Comparison of ENCODE assay signal across 24 mouse cellular contexts in the genomic region with DNA sequence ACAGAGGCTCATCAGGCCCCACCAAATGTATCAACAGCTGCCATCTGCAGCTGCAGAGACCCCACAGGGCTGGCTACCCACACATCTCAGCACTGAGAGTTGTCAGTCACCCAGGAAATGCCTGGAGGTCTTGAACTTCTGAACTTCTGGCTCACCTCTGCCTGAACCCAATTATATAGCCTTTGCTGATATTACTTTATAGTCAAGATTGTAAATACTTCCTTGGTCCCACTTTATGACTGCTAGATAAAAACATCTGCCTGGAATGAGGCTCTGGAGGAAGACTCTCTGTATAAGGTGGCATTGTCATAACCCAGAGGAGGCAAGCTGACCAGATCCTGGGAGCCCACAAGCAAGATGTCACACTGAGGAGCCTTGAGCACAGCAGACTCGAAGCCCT. TPM values are rescaled to one million over a fixed set of nuclear protein-coding genes. Genes with fewer than 3 reads are reported as not detected.
DNase-seq lines count a peak whose midpoint lies in the region; ATAC-seq and TF ChIP-seq lines count a peak whose summit lies in the region.
"Had no signal": no experiment of that assay in that cellular context is flagged by ENCODE, and none has a peak within 500 bp of the region (broad histone marks: within the 10 kb centered on the region; RNA-seq: fewer than 3 reads in every experiment).

No protein-coding gene starts in this region.

- no peak overlapping the region for H3K9ac ChIP-seq in intestine, embryonic 14.5 days (ENCODE audit: low read length)
- no peak overlapping the region for H3K9ac ChIP-seq in intestine, embryonic 15.5 days
- H3K9ac ChIP-seq in intestine, postnatal 0 days (ENCODE audit: low read depth, low read length): no peak overlapping the region
- H3K9ac ChIP-seq: embryonic facial prominence, embryonic 12.5 days; forebrain, embryonic 12.5 days had no signal

- no peaks in the 10 kb centered on the region for H3K4me1 ChIP-seq in intestine, embryonic 14.5 days (replicated peaks; ENCODE audit: control insufficient read depth, insufficient read depth, low read length)
- peaks cover 12% of the 10 kb centered on the region for H3K4me1 ChIP-seq in intestine, embryonic 15.5 days (replicated peaks)
- peaks cover 17% of the 10 kb centered on the region for H3K4me1 ChIP-seq in intestine, postnatal 0 days (replicated peaks; ENCODE audit: control insufficient read depth, insufficient read depth, low read length)
- H3K4me1 ChIP-seq: embryonic facial prominence, embryonic 12.5 days had no signal

- WGBS in intestine, embryonic 14.5 days: 24% methylated on average over 1 of the region's 1 CpGs
- WGBS in intestine, embryonic 15.5 days: 35% methylated on average over 1 of the region's 1 CpGs
- 26% methylated on average over 1 of the region's 1 CpGs for WGBS in intestine, postnatal 0 days

- peak; percentile 50 for ATAC-seq in intestine, embryonic 14.5 days (replicated peaks; ENCODE audit: low FRiP score, low TSS enrichment, low read depth)
- ATAC-seq in intestine, embryonic 15.5 days: peak; percentile 69
- peak; percentile 68 for ATAC-seq in intestine, postnatal 0 days
- no peak for ATAC-seq in erythroid progenitor cell, adult 5-6 weeks (replicated peaks; ENCODE audit: low FRiP score, poor library complexity, severe bottlenecking)
- ATAC-seq: forebrain, embryonic 14.5 days; forebrain, embryonic 16.5 days had no signal

- no peaks in the 10 kb centered on the region for H3K27me3 ChIP-seq in intestine, embryonic 14.5 days (replicated peaks; ENCODE audit: control insufficient read depth, insufficient read depth, low read length)
- no peaks in the 10 kb centered on the region for H3K27me3 ChIP-seq in intestine, embryonic 15.5 days (replicated peaks)
- H3K27me3 ChIP-seq in intestine, postnatal 0 days (replicated peaks; ENCODE audit: control insufficient read depth, insufficient read depth, low read length): no peaks in the 10 kb centered on the region
- H3K27me3 ChIP-seq: embryonic facial prominence, embryonic 12.5 days; forebrain, embryonic 12.5 days had no signal

- H3K4me3 ChIP-seq in intestine, embryonic 14.5 days (ENCODE audit: low read depth, low read length): no peak overlapping the region
- no peak overlapping the region for H3K4me3 ChIP-seq in intestine, embryonic 15.5 days (replicated peaks)
- no peak overlapping the region for H3K4me3 ChIP-seq in intestine, postnatal 0 days (ENCODE audit: low read depth, low read length)
- H3K4me3 ChIP-seq: embryonic facial prominence, embryonic 10.5 days; embryonic facial prominence, embryonic 12.5 days; forebrain, embryonic 10.5 days; forebrain, embryonic 12.5 days had no signal

- no peaks in the 10 kb centered on the region for H3K9me3 ChIP-seq in intestine, embryonic 14.5 days (ENCODE audit: control insufficient read depth, low read length)
- H3K9me3 ChIP-seq in intestine, embryonic 15.5 days: no peaks in the 10 kb centered on the region
- no peaks in the 10 kb centered on the region for H3K9me3 ChIP-seq in intestine, postnatal 0 days (ENCODE audit: control insufficient read depth)
- H3K9me3 ChIP-seq: embryonic facial prominence, embryonic 10.5 days; embryonic facial prominence, embryonic 12.5 days; forebrain, embryonic 10.5 days; forebrain, embryonic 12.5 days had no signal

- DNase-seq in intestine, embryonic 14.5 days (ENCODE audit: low spot score): no peak
- DNase-seq in thymus, postnatal 14 days: no peak
- DNase-seq in lung, postnatal 36 days: no peak
- DNase-seq: adrenal gland, adult 2 months; adrenal gland, postnatal 10 days; adrenal gland, postnatal 36 days; cerebellum, adult 11-12 months; cerebellum, adult 2 months; cerebellum, adult 9-10 months; cerebellum, postnatal 10 days; cerebellum, postnatal 25 days had no signal

- TF ChIP-seq CTCF in intestine, postnatal 0 days (IDR thresholded peaks at IDR 0.05; ENCODE audit: low read depth): no peak

- no peak overlapping the region for H3K27ac ChIP-seq in intestine, embryonic 14.5 days (ENCODE audit: low read depth)
- H3K27ac ChIP-seq in intestine, embryonic 15.5 days: peak overlapping the region; percentile 49; the same call in 1 of the 2 replicates
- H3K27ac ChIP-seq in intestine, postnatal 0 days (ENCODE audit: low read depth, low read length): peak overlapping the region; percentile 46; the same call in 1 of the 2 replicates
- H3K27ac ChIP-seq: embryonic facial prominence, embryonic 10.5 days; embryonic facial prominence, embryonic 12.5 days; forebrain, embryonic 10.5 days; forebrain, embryonic 12.5 days had no signal

- H3K36me3 ChIP-seq in intestine, embryonic 14.5 days (ENCODE audit: control insufficient read depth, insufficient read depth, low read length): no peaks in the 10 kb centered on the region
- no peaks in the 10 kb centered on the region for H3K36me3 ChIP-seq in intestine, embryonic 15.5 days
- no peaks in the 10 kb centered on the region for H3K36me3 ChIP-seq in intestine, postnatal 0 days (ENCODE audit: control insufficient read depth, insufficient read depth)
- H3K36me3 ChIP-seq: embryonic facial prominence, embryonic 10.5 days; embryonic facial prominence, embryonic 12.5 days; forebrain, embryonic 10.5 days; forebrain, embryonic 12.5 days had no signal

- H3K4me2 ChIP-seq in intestine, embryonic 14.5 days (ENCODE audit: low read length): no peak overlapping the region
- H3K4me2 ChIP-seq in intestine, embryonic 15.5 days (replicated peaks): no peak overlapping the region
- H3K4me2 ChIP-seq in intestine, postnatal 0 days (replicated peaks; ENCODE audit: low read depth): no peak overlapping the region
- H3K4me2 ChIP-seq: embryonic facial prominence, embryonic 12.5 days; forebrain, embryonic 12.5 days had no signal

RNA-seq across cellular contexts. Expression of gene Isx, which starts 28.8 kb away (rescaled TPM):
- 86.3 and 90.8 TPM in 2 replicates for polyA plus RNA-seq in intestine, embryonic 14.5 days (2014; fragmentation: Nextera tagmentation; extraction: Ambion mirVana)
- 76.3 and 79.9 TPM in 2 replicates for polyA plus RNA-seq in intestine, embryonic 15.5 days (2015; fragmentation: Nextera tagmentation; extraction: Ambion mirVana)
- 69.9 and 77.0 TPM in 2 replicates for polyA plus RNA-seq in intestine, postnatal 0 days (2015; fragmentation: Nextera tagmentation; extraction: Ambion mirVana)
- not detected in 2 replicates for total RNA-seq in erythroid progenitor cell, adult 5-6 weeks (2015; ENCODE audit: low replicate concordance)
- not detected in 2 replicates for total RNA-seq in erythroid progenitor cell, adult 5-6 weeks (2017; ENCODE audit: low replicate concordance)
- total RNA-seq: adrenal gland, adult 2 months; adrenal gland, postnatal 36 days; MEL had no signal
- polyA plus RNA-seq: adrenal gland, adult 2 months; C2C12; cerebellum, adult 2 months; cortical plate, adult 2 months; embryonic facial prominence, embryonic 10.5 days; embryonic facial prominence, embryonic 12.5 days; embryonic facial prominence, embryonic 14.5 days; forebrain, embryonic 10.5 days; forebrain, embryonic 12.5 days; forebrain, embryonic 14.5 days; forebrain, embryonic 16.5 days had no signal
